Mouse (Mus musculus) gonadal fat pad, adult 2 months (tissue): ENCODE results near the gene Nbr1. TPM values are rescaled to one million over a fixed set of nuclear protein-coding genes. Genes with fewer than 3 reads are reported as not detected.

ENCODE experiments used
- DNase-seq: peaks from one replicate; pipeline ENCODE4 v3.0.0-alpha.2; 2012; ENCODE audit warnings: low read depth
- polyA plus RNA-seq: library from polyadenylated mRNA; depleted of rRNA; stranded (reverse); fragments of >200 nt; gene quantifications from 2 replicates; pipeline ENCODE4 v1.2.3, GENCODE M21; 2012; rRNA removed

Gene Nbr1
- 96.8 and 109 TPM in 2 replicates for polyA plus RNA-seq

DNA sequence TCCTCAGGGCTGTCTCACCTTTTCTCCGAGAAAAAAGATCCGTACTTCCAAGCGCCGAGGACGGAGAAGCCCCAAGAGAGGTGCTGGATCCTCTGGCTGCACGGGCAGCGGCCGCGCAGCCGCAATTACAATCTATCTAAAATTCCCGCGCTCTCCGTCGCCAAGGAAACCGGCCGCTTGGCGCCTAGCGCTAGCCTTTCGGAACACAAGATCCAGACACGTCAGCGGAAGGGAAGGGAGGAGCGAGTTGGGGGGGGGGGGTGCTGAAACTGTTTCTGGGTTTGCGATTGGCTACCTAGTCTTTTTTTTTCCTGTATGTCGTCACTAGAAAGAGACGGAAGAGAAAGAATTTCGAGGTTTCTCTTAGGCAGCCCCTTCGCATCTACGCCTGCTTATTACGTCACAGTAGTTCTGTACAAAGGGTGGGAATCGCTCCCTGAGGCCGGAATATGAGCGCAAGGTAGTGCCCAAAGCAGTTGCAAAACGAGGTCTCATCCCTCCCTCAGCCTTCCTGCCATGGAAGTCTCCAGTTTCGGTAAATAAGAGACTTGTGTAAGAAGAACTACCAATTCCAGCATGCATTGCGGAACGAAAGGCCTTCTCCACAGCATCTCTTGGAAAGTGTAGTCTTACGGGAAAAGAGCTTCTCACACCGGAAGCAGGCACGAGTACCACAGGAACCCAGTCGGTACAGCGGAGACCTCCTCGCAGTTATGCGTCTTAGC, at the start of gene Nbr1, which contains the start of gene Brca1:
Gene Nbr1 (plus strand): TSS at position 399 of the 725 bp plus-strand sequence.
Gene Brca1 (minus strand): TSS at position 205 of the 725 bp plus-strand sequence.
- peak; percentile 99 for DNase-seq

DNA sequence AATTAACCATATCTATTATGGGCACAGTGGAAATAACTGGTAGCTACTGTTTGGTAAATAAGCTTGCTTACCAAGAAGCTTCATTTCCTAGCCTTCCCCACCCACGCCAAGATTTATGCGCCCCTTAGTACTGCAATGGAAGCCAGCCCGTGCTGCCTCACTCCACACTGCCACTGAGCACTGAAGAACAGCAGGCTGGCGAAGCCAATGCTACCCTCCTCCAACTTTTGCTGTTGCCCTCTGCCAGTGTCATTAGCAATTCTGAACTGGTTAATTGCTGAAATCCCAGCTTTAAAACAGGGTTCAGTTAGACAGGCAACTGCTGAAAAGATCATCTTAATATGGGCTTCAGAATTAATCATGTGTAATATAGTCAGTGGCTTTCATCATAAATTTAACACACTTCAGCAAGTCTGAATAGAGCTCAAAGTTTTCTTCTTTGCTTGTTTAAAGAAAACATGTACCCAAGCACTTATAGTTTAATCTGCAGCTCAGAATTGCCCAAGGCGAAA, 45.6 kb upstream of the Nbr1 start:
- DNase-seq = no peak

DNA sequence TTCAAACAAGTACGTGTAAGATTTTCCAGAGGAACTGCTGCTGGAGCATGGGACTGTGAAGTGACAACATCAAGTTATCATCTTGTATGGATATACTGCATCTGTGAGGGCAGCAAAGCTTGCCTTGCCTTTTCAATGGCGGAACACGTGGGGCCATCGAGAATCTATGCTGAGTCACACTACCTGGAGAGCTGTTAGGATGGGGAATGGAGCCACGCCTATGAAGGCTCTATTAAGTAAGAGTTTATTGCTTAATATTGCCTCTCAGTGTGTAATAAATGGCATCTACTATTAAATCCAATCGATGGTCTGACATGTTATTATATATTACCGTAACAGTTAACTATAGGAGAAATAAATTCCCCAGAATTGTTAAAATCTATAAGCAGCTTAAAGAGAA, 44.9 kb upstream of the Nbr1 start:
- DNase-seq = peak; percentile 19

DNA sequence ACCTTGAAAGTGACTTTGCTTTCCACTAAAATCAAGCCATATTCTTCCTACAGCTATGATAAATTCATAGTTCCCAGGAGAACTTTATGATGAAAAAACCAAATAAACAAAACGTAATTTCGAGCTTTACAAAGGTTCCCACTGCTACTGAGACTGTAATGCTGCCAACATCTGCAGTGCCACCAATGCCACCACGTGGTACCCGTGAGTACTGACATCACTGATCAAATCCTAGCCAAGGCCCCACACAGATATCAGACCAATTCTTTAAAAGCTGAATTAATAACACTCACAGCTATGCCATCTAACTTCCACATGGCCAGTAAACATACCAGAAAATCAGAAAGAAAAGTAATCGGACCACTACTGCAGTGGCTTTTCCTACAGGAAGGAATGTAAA, 33.0 kb upstream of the Nbr1 start:
- no peak for DNase-seq

DNA sequence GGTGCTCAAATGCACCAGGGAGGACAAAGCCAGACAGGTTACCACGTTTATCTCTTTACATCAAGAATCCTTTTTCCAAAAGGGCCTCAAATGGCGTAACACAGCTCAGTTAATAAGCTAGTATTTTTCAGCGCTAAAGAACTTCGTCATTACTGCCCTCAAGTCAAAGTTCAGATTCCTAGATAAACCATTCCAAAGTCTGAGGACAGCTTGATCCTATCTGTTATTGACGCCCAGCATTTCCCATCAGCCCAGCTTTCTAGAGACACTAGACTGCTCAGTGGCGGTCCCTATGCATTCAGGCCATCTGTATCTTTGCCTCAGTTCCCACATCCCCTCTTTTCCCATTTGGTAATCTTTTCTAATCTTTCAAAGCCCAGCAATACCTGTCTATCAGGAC, 32.6 kb upstream of the Nbr1 start:
- no peak for DNase-seq

DNA sequence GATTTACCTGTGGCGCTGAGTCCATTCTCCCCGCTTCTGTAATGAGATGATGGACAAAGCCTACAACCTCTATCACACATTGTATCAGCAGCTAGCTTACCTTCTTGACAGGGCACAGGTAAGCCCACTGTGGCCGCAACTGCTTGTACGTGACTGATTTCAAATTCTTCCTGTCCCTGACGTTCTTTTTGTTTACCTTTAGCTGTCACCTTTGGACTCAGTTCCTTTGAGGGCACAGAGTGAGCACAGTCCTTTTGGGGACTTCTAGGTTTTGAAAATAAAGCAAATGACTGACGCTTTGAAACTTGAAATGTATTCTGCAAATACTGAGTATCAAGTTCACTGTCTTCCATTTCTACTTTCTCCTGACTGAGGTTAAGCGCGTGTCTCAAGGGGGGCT, 27.5 kb upstream of the Nbr1 start:
- DNase-seq = no peak

DNA sequence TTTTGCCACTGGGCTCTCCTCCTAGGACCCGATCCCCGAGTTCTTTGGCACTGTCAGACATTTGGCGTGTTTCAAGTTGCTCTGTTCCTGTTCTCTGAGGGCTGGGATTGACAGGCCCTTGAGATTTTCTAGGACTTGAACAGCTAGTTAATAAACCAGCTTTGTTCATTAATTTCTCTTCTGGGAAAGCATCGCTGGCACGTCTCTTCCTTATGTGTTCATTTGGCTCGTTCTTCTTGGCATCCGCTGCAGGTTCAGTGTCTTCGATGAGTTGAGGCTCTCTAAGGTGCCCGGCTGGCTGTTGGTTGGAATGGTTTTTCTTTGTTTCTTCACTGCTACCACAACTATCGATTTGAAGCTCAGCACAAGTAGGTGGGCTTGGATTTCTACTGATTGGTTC, 26.9 kb upstream of the Nbr1 start:
- no peak for DNase-seq

DNA sequence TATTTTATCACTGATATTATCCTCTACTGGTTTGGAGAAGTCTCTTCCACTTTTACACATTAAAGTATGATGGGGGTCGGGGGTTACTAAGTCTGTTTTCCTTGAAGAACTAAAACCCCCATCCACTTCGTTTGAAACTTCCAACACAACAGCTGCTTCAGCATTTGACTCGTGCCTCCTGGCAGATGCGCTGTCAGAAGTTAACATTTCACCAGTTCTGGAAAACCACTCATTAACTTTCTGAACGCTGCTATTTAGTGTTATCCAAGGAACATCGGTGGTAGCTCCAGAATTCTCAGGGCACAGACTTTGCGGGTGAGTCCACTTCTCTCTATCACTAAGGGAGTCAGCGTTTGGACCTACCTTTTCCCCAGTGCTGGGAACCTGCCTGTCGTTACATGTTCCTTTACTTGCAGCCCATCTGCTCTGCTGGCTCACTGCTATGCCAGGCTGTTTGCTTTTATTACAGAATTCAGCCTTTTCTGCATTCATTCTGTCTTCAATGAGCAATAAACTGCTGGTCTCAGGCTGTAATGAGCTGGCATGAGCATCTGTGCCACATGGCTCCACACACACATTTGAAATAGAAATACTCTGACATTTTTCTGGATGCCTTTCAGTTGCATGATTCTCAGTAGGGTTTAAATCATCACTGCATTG, 25.9 kb upstream of the Nbr1 start:
- DNase-seq = no peak

DNA sequence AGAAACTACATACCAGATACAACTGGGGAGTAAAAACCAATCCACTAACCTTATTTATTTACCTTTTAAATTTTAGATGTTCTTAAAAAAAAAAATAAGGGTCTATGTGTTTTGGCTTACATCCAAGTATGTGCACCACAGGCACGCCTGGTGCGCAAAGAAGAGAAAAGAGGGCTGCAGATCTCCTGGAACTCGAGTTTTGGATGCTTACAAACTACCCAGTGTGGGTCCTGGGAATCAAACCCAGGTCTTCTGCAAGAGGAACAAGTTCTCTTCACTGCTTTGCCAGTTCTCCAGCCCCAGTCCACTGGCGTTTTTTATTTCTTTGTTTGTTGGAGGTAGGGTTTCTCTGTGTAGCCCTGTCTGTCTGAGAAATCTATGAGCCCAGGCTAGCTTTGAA, 25.3 kb upstream of the Nbr1 start:
- no peak for DNase-seq

DNA sequence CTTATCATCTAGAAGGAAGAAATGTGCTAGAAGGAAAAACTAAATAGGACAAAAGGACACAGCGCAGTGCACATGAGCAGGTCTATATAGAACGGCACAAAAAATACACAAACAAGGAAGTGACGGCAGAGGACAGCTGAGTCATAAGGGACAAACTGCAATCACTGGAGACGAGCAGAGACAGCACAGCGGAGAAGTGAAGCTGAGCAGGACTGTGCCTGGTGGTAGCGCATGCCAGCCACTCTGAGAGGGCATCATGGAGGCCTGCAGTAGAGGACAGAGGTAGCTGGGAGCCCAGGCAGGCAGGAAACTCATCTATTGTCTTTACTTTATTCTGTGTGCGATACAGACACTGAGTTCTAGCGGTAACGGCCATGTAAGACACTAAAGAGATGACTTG, 8.4 kb upstream of the Nbr1 start:
- DNase-seq = no peak

DNA sequence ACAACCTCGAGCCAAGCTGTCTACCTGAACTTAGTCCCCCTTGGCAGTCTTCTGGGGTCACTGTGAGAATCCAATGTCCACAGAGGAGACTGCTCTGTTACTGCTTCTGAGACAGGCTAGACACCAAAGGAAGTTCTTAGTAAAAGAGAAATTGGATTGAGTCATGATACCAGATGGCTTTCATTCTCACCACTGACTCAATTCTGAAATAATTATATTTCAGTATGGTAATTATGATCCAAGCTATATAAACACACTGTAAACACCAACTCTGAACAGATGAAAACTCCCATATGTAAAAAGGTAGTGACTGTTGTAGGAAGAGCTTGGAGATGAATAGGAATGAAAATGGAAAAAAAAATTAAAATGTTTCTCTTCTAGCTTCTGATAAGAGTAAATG, 7.8 kb upstream of the Nbr1 start:
- no peak for DNase-seq

DNA sequence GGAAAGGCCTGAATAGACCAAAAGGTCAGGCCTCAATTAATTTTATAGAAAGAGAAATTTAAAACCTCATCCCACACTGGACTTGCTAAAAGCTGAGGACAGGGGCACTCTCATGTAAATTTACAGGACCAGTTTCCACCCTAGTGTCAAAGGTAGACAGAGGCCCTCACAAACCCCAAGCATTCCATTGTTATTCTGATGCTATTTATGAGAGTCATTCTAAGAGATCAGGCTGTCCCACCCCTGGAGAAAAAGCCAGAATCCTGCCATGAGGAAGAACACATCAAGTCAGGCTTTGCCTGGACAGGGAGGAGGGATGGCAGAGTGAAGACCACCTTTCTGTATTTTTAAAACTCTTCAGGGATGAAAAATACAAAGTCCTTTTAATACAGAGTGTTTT, 3.4 kb upstream of the Nbr1 start:
- DNase-seq = no peak

DNA sequence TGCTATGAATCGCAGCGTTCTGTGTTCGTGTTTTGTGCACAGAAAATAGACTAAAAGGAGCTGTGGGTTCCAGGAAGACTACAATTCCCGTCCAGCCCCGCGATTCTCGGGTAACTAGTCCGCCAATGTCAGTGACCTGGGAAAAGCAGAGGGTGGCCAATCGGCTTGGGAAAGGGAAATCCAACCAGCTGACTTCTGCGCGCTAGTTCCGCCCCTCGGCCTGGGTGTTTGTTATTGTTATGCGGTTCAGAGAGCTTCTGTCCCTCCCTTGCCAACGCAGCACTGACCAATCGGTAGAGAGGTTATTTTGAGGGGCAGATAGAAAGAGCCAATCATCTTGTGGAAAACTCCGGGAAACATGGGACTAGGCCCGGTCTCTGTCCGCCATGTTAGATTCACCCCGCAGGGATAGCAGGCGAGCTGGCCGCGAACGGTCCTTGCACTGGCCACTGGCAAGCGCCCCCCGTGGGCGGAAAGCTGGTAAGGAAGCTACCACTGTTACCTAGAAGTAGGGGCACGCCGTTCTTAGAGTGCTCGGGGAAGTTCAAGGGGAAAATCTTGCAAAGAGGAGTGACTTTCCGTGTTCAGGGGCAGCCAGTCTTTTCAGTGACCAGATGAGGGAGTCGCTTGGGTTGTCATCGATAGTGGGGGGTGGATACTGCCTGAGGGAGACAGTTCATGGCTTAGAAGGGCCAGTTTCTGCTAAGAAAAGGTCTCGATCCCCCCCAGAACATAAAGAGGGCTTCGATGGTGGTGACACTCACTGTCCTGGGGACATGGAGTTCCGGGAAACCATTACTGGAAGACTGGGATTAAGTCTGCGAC, 739 bp downstream of the Nbr1 start:
- peak; percentile 99 for DNase-seq

DNA sequence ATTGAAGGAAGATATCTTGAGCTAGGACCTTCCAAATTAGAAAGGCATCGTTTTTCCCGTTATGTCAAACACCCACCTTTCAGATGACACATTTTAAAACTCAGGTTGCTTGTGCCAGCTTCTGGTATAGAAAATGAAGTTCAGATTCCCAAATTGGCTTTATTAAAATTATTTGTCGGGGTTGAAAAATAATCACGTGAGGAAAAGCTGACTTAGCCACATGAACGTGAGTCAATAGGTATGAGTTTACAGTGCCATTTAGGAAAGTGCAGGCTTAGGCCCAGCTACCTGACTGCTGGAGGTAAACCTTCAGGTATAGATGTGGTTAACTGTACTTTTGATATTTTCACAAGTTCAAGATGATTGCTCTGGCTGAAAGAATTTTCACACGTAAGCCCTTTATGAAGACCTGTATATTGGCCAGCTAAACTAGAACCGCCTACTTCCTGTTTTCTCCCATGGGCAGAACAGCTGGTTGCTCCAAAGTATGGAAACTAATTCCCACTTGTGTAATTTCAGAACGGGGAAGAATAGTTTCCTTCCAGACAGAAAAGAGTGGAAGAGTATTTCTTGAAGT, 1.5 kb downstream of the Nbr1 start:
- no peak for DNase-seq

DNA sequence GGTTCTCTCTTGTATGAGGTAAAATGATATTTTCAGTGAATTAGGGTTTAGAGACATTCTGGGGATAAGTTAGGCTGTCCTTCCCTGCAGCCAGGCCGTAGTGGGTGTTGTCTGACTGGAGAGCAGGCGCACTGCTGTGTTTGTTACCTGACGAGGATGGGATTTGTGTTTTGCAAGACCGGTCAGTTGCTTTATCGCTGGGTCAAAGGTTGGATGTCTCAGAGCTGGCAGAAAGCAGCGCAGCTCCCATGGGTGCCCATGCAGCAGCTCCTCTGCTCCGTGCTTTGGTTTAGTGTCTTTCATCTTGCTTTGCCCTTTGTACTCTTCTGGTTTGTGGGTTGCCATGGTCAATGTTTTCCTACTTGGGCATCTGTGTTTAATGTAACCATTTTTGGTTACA, 4.6 kb downstream of the Nbr1 start:
- DNase-seq = no peak

DNA sequence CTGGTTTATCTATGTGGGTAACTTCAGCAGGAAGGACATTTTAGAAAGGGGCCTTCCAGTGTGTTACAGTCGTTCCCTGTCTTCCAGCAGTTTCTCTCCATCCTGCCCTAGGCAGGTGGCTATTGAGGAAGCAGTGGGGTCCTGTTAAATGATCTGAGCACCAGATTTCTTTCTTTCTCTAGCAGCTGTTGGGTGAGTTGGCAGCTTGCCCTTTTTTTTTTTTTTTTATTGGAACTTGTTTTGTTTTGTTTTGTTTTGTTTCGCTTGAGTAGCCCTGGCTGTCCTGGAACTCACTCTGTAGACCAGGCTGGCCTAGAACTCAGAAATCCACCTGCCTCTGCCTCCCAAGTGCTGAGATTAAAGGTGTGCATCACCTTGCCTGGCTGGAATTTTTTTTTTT, 5.0 kb downstream of the Nbr1 start:
- no peak for DNase-seq

DNA sequence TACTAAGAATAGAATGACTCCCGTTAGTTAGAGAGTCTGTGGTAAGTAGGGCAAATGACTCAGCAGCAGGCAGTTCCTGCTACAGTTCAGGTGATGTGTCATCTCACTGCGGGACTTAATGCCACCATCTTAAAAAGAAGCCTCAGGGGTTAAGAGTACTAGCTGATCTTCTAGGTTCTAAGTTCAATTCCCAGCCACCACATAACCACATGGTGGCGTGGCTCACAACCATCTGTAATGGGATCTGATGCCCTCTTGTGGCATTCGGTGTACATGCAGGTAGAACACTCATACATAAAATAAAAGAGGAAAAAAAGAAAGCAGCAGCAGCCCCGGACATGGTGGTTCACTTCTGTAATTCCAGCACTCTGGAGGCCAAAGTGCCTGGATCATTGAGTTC, 10.4 kb downstream of the Nbr1 start:
- DNase-seq = no peak

DNA sequence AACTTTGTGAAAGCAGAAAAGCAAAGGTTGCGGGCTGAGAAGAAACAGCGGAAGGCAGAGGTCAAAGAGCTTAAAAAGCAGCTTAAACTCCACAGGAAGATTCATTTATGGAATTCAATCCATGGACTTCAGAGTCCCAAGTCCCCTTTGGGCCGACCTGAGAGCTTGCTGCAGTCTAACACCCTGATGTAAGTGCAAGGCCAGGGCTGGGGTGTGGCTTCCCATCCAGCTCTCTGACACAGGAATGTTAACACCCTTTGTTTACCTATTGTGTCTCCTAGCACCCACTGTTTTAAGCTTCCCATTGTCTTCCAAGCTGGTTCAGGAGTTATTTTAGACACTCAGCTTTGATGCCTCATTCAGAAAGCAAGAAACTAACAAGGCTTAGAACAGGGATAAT, 16.5 kb downstream of the Nbr1 start:
- DNase-seq = no peak

DNA sequence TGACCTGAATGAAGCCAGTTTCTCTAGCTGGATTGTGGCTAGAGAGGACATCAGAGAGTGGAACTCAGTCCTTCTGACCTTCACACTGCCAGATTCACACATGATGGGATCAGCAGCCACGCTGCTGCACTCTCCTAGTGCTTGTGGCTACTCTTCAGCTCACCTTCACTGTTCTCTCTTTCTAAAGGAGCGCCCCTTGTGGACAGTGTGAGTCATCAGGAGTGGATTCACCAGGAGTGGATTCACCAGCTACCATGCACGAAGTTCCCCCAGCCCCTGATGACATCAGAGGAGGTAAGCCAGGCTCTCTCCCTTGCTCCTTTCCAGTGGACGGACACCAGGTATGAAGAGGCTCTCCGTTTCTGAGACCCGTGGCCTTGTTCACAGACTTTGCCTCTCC, 24.2 kb downstream of the Nbr1 start:
- DNase-seq = no peak

DNA sequence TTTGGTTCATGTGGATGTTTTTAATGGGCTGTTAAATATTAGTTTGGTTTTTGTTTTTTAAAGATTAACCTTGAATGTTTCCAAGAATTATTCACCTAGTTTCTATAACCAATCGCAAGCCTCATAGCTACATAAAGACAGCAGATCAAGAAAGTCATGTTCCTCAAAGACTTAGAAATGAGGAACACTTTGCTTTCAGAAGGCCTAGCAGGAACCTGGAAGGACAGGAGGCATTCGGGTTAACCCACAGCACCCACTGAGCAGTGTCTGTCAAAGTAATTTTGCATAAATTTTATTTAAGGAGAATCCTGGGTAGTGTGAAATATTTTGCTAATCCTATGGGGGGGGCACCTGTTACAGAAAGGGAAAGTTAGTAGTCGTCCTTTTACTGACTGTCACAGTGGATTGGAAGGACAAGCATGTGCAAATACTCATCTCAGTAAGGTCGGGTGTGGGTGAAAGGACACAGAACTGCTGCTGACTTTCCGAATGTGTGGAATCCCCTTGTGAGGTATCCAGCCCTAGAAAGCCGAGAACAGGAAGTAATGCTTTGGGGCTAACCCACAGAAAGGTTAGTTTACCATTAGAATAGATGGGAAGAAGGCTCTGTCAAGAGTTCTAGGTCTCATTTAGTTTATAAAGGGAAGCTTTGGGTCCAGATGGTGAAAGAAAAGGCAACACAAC, 29.3 kb downstream of the Nbr1 start:
- no peak for DNase-seq
